Mouse (Mus musculus) stomach, postnatal 0 days (tissue): Measurements from ENCODE around the gene Zbp1.

ENCODE experiments used
- CTCF ChIP-seq: IDR thresholded peaks from 2 replicates; pipeline ENCODE4 v1.5.1; 2016; ENCODE audit warnings: antibody characterized with exemption, low read depth, mild to moderate bottlenecking, moderate library complexity
- EP300 ChIP-seq: optimal IDR thresholded peaks from 2 replicates; pipeline ENCODE3; 2016; ENCODE audit warnings: antibody characterized with exemption

DNA sequence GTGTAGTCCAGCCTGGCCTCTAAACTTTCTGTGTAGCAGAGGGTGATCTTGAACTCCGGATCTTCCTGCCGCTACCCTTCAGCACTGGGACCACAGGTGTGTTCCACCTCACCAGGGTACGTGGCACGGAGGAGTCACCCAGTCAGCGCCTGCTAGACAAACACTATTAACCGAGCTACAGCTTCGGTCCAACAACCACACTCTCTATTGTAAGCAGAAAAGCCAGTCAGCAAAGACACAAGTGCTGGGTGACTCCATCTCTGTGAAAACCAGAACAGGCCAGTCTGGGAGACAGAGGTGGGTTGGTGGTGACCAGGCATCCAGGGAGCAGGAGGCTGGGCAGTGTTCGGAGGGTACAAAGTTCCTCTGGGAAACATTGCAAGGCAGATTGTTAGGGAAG is 55.3 kb downstream of the Zbp1 start:
- no peak for TF ChIP-seq CTCF
- TF ChIP-seq EP300: no peak
